Mouse (Mus musculus): ENCODE measurements around the gene Scgb2b17. TPM values are rescaled to one million over a fixed set of nuclear protein-coding genes. Genes with fewer than 3 reads are reported as not detected.

Scgb2b17 gene
- not detected for polyA plus RNA-seq (2014; fragmentation: Illumina TruSeq; extraction: RNeasy Lipid Tissue Mini Kit (QIAGEN cat#74804); ENCODE audit: low read depth, low replicate concordance)

DNA sequence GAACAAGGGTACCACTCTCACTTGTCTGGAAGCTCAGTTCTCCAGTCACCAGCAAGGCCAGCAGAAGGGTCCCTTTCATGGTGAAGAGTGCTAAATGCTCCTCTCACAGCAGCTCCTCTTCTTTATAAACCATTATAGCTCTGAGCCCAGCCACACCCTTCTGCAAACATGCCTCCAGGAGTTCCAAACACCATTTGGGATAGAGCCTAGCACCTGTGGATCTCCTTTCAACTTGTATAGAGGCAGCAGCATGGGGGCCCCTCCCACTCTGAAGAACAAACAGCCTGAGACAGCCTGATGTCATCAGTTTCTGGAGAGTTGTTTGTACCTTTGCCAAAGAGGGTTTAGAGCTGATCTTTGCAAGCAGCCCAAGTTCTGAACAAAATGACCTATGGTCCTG lies at the start of gene Scgb2b17:
Gene Scgb2b17 (minus strand): TSS at position 101 of the 400 bp plus-strand sequence.

DNA sequence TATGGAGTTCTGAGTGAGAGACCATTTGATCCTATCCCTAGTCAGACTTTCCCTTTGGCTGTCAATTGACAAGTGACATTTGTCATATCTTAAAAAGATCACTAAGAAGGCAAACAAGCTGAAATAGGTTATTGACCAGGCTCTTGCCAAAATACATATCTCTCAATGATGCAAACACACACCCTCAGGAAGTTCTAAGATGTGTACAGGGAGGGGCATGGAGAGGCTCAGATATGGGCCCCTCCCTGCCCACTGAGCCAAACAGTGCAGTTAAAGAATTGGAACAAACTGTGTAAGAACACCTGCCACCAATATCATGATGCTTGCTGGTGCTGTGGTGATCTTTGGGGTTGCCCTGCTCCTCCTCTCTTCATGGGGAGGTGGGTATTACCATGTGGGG lies 6.8 kb upstream of the Scgb2b17 start, which contains the start of gene Scgb1b17:
Gene Scgb1b17 (plus strand): TSS at position 301 of the 400 bp plus-strand sequence.

Other genes with a start within 250 kb of the Scgb2b17 start
- gene Scgb2b15, start 226.9 kb downstream of the Scgb2b17 start, polyA plus RNA-seq (2014; fragmentation: Illumina TruSeq; extraction: RNeasy Lipid Tissue Mini Kit (QIAGEN cat#74804); ENCODE audit: low read depth, low replicate concordance), result not detected
- gene Scgb1b15, start 220.0 kb downstream of the Scgb2b17 start, polyA plus RNA-seq (2014; fragmentation: Illumina TruSeq; extraction: RNeasy Lipid Tissue Mini Kit (QIAGEN cat#74804); ENCODE audit: low read depth, low replicate concordance), result not detected
- gene Scgb1b17, start 6.9 kb upstream of the Scgb2b17 start, polyA plus RNA-seq (2014; fragmentation: Illumina TruSeq; extraction: RNeasy Lipid Tissue Mini Kit (QIAGEN cat#74804); ENCODE audit: low read depth, low replicate concordance), result not detected
- not detected for gene Scgb2b18, start 117.3 kb upstream of the Scgb2b17 start, polyA plus RNA-seq (2014; fragmentation: Illumina TruSeq; extraction: RNeasy Lipid Tissue Mini Kit (QIAGEN cat#74804); ENCODE audit: low read depth, low replicate concordance)
- not detected for gene Scgb1b18, start 129.0 kb upstream of the Scgb2b17 start, polyA plus RNA-seq (2014; fragmentation: Illumina TruSeq; extraction: RNeasy Lipid Tissue Mini Kit (QIAGEN cat#74804); ENCODE audit: low read depth, low replicate concordance)
- gene Scgb2b19, start 223.8 kb upstream of the Scgb2b17 start, polyA plus RNA-seq (2014; fragmentation: Illumina TruSeq; extraction: RNeasy Lipid Tissue Mini Kit (QIAGEN cat#74804); ENCODE audit: low read depth, low replicate concordance), result not detected
- not detected for gene Scgb1b19, start 230.7 kb upstream of the Scgb2b17 start, polyA plus RNA-seq (2014; fragmentation: Illumina TruSeq; extraction: RNeasy Lipid Tissue Mini Kit (QIAGEN cat#74804); ENCODE audit: low read depth, low replicate concordance)

Measured in kidney, adult 10 weeks (tissue).